Mouse (Mus musculus) megakaryocyte, adult 5-6 weeks (primary cell): ENCODE data around the gene Irf8. TPM values are rescaled to one million over a fixed set of nuclear protein-coding genes. Genes with fewer than 3 reads are reported as not detected.
"Not testable (repeated sequence)": the region's sequence is repeated elsewhere in the genome, so short reads cannot be mapped to it uniquely, and the experiment has no call there.

Experiments used
- ATAC-seq: 2 replicates; pipeline ENCODE4 v1.8.0; 2016; ENCODE audit warnings: mild to moderate bottlenecking, inconsistent platforms; ENCODE audit not compliant: poor library complexity, severe bottlenecking
- total RNA-seq, 2 experiments: library from RNA; stranded (forward) in 1 of 2; stranded (reverse) in 1 of 2; fragments of 153-499, 151-499 nt in 1 of 2; fragments of 221-1000, 200-1000 nt in 1 of 2; gene quantifications; 2 replicates each; pipeline versions ENCODE4 v1.2.3 to v1.2.4; 2015 to 2017

The Irf8 gene
- total RNA-seq, 2 experiments from 2014 or later, result 175 to 282 TPM

DNA sequence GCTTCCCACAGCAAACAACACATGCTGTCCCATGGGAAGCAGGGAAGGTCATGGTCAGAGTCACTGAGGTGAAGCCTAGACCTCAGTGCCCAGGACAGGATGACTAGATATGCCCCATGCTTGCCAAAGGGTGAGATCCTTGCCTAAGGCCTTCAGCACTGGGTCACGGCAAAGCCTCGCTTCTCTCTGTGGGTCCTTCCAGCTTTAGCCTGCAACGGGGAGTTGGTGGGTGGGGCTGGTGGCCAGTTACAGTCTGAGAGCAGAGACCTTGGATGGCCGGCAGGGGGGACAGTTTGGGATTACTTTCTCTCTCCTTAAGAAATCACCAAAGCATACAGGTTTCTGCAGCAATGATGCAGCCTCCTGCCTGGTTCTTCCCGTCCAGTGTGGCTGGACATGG lies 51.5 kb downstream of the Irf8 start:
- no peak for ATAC-seq

DNA sequence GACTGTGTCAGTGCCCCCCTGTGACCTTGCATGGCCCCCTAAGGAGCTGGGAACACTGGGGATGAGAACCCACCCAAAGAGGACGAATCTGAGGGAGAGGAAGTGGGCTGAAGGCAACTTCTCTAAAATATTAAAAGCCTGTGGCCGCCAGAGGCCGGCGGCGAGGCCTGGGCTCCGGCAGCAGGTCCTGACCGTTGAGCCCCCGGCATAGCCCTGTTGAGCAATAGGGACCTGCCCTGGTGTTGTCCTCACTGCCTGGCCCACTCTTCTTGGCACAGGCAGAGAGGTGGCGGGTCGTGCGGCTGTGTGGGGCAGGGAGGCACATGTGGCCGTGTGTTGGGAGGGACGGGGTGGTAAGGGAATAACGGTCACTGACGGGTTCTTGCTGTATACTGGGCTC lies 56.6 kb downstream of the Irf8 start:
- peak; percentile 90 for ATAC-seq

DNA sequence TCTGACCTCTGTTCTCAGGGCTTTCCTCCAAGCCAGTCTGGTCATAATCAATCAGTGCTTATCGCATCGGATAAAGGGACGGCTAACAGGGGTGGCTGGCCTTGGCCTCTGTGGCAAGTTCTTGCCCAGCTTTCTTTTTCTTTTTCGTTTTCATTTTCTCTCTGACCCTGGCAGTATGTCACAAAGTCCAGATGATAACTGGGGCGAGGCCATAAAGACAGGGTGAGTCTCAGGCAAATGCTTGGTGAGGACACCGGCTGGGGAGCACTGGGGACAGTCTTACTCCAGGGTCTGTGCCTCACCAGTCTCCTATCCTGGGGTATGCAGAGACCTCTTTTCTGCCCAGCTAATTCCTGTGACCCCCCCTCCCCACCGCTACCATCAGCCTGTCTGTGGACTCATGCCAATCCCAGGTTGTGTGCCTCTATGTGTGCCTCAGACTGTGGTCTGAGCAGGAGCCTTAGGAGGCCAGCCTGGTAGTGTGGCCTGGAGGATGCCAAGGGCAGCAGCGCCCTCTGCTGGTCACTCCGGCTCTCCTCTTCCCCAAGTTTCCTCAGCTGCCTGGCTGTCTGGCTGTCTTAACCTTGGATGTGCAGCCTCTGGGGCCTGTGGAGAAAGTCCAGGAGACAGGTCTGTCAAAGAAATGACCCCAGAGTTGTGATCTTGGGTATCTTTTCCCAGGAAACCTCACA lies 59.9 kb downstream of the Irf8 start:
- ATAC-seq, result peak; percentile 59

DNA sequence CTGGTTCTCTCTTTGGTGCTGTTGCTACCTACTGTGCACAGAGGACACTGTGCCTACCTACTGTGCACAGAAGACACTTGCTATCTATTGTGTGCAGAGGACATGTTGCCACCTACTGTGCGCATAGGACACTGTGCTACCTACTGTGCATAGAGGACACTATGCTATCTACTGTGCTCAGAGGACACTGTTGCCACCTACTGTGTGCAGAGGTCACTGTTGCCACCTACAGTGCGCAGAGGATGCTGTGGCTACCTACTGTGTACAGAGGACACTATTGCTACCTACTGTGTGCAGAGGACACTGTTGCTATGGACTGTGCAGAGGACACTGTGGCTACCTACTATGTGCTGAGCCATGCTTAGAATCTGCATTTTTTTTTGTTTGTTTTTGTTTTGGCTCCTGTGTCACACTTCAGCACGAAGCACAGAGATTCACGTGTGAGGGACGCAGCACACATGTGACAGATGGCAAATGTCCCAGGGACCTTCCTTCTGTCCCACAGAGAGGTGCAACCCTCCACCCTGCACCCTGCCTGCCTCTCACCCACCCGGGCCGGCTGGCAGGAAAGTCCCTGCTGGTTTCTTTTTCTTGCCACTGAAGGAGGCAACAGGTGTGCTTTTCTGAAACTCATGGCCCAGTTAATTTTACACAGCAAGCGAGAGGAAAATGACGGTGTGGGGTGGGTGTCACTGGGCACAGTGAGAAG lies 61.0 kb downstream of the Irf8 start:
- no peak for ATAC-seq

DNA sequence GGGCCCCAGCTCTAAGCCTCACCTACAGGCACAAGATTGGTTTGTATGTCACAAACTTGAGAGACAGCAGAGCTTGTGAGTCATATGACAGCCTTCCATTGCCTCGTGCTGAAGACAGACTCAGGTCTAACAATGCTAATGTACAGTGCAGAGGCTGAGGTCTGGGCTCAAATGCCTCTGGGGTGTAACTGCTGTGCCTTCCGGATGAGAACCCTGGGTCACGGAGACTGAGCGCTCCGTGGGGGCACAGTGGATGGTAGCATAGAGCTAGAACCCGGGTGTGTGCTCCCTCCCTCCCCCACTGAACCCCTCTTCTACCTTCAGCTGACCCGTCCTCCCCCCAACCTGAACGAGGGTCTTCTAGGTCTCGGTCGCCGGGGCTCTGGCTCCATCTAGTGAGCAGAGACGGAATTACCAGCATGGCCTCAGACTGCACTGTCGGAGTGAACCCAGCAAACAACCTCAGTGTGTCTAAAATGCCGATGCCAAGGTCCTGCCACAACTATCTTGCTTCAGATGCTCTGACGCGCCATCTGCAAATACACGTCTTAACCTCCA lies 64.2 kb downstream of the Irf8 start:
- no peak for ATAC-seq

DNA sequence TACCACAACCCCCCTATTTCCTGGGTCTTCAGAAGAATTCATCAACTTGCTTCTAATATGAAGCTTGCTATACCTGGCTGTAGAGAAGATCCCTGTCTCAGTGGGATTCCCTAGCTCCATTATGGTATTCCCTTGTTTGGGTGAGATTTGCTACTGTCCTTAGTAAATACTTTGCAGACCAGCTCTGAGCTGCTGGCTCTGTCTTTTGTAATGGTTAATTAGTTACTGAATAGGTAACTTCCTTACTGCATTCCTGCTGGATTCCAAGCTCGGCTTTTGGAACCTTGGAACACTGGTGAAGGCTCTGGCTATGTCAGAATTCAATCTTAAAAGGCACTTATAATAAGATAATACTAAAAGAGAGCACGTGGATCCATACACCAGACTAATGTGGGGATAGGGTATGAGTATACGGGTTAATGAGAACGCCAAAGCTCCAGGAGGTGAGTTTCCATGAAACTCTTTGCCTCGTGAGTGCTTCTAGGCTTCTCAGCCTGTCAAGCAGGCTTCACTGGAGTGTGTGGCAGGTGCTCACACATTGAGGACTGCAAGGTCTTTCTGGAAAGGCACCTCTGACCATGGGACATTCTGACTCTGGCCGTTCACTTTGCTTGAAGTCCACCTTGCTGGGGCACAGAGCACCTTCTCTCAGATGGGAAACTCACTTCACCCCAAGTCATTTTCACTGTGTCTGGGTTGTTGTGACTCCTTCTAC lies 67.7 kb downstream of the Irf8 start:
- ATAC-seq, result not testable (repeated sequence)

DNA sequence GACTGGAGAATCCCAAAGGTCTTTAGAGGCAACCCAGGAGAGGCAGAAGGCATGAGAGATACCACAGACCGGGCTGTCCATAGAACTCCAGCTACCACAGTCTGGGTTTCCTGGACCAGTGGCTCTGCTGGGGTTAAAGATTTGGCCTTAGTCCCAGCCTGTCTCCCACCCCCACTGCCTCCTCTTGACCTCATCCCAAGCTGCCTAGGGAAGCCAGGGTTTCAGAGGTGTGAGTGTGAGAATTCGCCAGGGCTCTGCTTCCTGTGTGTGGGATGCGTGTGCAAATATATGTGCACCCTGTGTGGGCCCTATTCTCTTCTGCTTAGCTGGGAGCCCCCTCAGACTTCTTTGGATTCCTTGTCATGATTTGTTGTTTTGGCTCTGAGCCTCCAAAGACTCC lies 68.6 kb downstream of the Irf8 start:
- ATAC-seq, result no peak

Other genes with a start within 250 kb of the Irf8 start
- 28.3 and 31.8 TPM in 2 replicates for gene Gins2, start 147.1 kb upstream of the Irf8 start, total RNA-seq (2015)
- 23.2 and 28.9 TPM in 2 replicates for gene Gins2, start 147.1 kb upstream of the Irf8 start, total RNA-seq (2017)
- gene 1190005I06Rik, start 88.7 kb upstream of the Irf8 start, total RNA-seq (2015), result 0.18 TPM in 1 of 2 replicates, not detected in the other
- gene 1190005I06Rik, start 88.7 kb upstream of the Irf8 start, total RNA-seq (2017), result not detected in 2 replicates
- gene Gm27021, start 68.3 kb upstream of the Irf8 start, total RNA-seq (2015), result not detected in 2 replicates
- gene Gm27021, start 68.3 kb upstream of the Irf8 start, total RNA-seq (2017), result 0.29 TPM in 1 of 2 replicates, not detected in the other
- gene Cox4i1, start 68.1 kb upstream of the Irf8 start, total RNA-seq (2015), result 776 and 796 TPM in 2 replicates
- gene Cox4i1, start 68.1 kb upstream of the Irf8 start, total RNA-seq (2017), result 479 and 480 TPM in 2 replicates
- gene Emc8, start 67.8 kb upstream of the Irf8 start, total RNA-seq (2015), result 46.7 and 48.7 TPM in 2 replicates
- 41.6 and 51.3 TPM in 2 replicates for gene Emc8, start 67.8 kb upstream of the Irf8 start, total RNA-seq (2017)